Mouse (Mus musculus) hindbrain, embryonic 16.5 days (tissue): Measurements from ENCODE around the gene Elmsan1. TPM values are rescaled to one million over a fixed set of nuclear protein-coding genes. Genes with fewer than 3 reads are reported as not detected.

Experiments used
- ATAC-seq: fragments of 200-750 bp; cut with Nextera tagmentation; 2 replicates; pipeline ENCODE4 v1.8.0; 2017; ENCODE audit warnings: moderate TSS enrichment, moderate library complexity
- H3K27ac ChIP-seq: fragments of 300-500 bp; sonication (generic); 2 replicates; pipeline ENCODE4 v1.5.1; 2014; ENCODE audit warnings: low read depth, mild to moderate bottlenecking, control low read depth, low read length, moderate library complexity
- H3K27me3 ChIP-seq: fragments of 300-500 bp; sonication (generic); replicated peaks from 2 replicates; pipeline ENCODE4 v1.6.1; 2014; ENCODE audit warnings: low read length; ENCODE audit not compliant: control insufficient read depth, insufficient read depth
- H3K36me3 ChIP-seq: fragments of 300-500 bp; sonication (generic); 2 replicates; pipeline ENCODE4 v1.6.1; 2014; ENCODE audit warnings: mild to moderate bottlenecking, low read length, moderate library complexity, mixed read lengths; ENCODE audit not compliant: control insufficient read depth, insufficient read depth
- H3K4me1 ChIP-seq: fragments of 300-500 bp; sonication (generic); 2 replicates; pipeline ENCODE4 v1.6.1; 2014; ENCODE audit warnings: low read depth, low read length; ENCODE audit not compliant: control insufficient read depth, insufficient read depth
- H3K4me2 ChIP-seq: fragments of 300-500 bp; sonication (generic); 2 replicates; pipeline ENCODE4 v1.6.1; 2014; ENCODE audit warnings: mild to moderate bottlenecking, low read length, control low read depth, moderate library complexity
- H3K4me3 ChIP-seq: fragments of 300-500 bp; sonication (generic); 2 replicates; pipeline ENCODE4 v1.5.1; 2014; ENCODE audit warnings: mild to moderate bottlenecking, low read length, control low read depth, moderate library complexity
- H3K9ac ChIP-seq: fragments of 300-500 bp; sonication (generic); 2 replicates; pipeline ENCODE4 v1.6.1; 2014; ENCODE audit warnings: low read depth, mild to moderate bottlenecking, control low read depth, low read length, moderate library complexity
- H3K9me3 ChIP-seq: fragments of 300-500 bp; sonication (generic); 2 replicates; pipeline ENCODE4 v1.6.1; 2014; ENCODE audit warnings: mild to moderate bottlenecking, low read length, moderate library complexity; ENCODE audit not compliant: control insufficient read depth
- whole genome bisulfite sequencing: fragments of 180-500 bp; shearing (Covaris S2); extraction: QIAGEN DNeasy Blood & Tissue Kit; methylation state at CpG from one replicate; pipeline ENCODE4 v1.1.7; 2014; 5-methylcytosine and 5-hydroxymethylcytosine counted together
- polyA plus RNA-seq: library from polyadenylated mRNA; unstranded; fragments of >200 nt; fragmentation: Nextera tagmentation; extraction: Ambion mirVana; gene quantifications from 2 replicates; pipeline ENCODE4 v1.2.1, GENCODE M21; 2015

Gene Elmsan1
- polyA plus RNA-seq, 1 experiment from 2014 or later: 3.1 TPM

DNA sequence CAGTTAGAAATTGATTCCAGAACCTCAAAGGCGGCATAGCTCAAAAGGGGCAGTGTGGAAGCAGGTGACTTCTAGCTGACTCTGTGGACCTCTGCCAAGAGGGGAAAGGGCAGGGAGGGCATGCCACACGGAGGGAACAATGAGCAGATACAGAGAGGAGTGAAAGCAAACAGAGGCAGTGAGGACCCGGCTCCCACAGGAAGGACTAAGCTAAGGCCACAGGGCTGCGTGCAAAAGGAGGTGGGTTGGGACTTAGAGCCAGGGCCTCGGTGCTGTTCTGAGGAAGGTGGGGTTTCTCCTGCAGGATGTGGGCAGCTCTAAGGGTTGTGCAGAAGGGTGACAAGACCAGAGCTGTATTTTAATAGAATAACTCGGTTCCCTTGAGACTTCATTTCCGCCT, 12.2 kb downstream of the Elmsan1 start:
- H3K4me3 ChIP-seq: no peak overlapping the region
- H3K9me3 ChIP-seq: no peaks in the 10 kb centered on the region
- no peaks in the 10 kb centered on the region for H3K36me3 ChIP-seq
- H3K27me3 ChIP-seq: no peaks in the 10 kb centered on the region
- H3K27ac ChIP-seq: no peak overlapping the region
- no peak overlapping the region for H3K4me2 ChIP-seq
- no peak overlapping the region for H3K9ac ChIP-seq
- no peak for ATAC-seq
- WGBS: 55% methylated on average over 7 of the region's 7 CpGs
- H3K4me1 ChIP-seq: no peaks in the 10 kb centered on the region; the same call in 1 of the 2 replicates

DNA sequence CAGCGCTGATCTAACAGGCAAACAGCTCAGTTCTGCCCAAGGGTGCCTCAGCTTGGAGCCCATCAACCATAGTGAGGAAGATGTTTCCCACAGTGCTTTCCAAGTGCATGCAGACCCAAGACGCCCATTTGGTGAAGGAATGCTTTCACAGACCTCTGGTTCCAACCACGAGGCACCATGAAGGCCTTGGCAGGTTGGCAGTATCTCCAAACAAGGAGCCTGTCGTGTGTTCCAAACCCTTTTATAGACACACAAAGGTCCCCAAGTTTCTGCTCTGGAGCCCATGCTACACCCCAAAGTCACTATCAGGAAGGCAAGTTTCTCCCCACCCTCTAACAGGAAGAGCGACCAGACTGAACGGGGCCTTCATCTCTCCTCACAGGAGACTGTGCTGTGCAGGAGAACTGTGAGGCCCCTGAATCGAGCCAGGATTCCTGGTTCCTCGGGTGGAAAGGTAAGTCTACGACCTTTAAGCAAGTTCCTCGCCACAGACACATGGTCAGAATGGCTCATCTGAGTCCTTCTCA, 13.0 kb downstream of the Elmsan1 start:
- no peak overlapping the region for H3K4me3 ChIP-seq
- no peaks in the 10 kb centered on the region; the same call in 1 of the 2 replicates for H3K4me1 ChIP-seq
- WGBS: 88% methylated on average over 10 of the region's 10 CpGs

DNA sequence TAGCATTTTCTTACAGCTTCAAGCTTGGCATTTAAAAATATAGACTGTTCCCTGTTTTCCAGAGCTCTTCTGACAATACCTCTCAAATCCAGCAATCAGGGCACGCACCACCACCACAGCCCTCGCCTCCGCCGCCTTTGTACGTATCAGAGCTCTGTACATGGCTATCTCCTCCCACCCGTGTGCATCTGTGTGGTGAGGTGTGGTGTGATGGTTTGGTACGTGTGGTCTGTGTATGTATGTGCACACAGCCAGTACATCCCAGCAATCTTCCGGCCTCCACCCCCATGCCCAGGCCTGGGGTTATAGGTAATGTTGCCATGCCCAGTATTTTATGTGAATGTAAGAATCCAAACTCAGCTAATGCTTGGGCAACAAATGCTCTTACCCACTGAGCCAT, 14.0 kb downstream of the Elmsan1 start:
- WGBS: 85% methylated on average over 8 of the region's 8 CpGs
- no peaks in the 10 kb centered on the region for H3K36me3 ChIP-seq
- ATAC-seq: no peak
- no peaks in the 10 kb centered on the region; the same call in 1 of the 2 replicates for H3K4me1 ChIP-seq
- H3K4me2 ChIP-seq: no peak overlapping the region
- H3K9ac ChIP-seq: no peak overlapping the region
- no peak overlapping the region for H3K27ac ChIP-seq
- no peak overlapping the region for H3K4me3 ChIP-seq
- no peaks in the 10 kb centered on the region for H3K9me3 ChIP-seq
- H3K27me3 ChIP-seq: no peaks in the 10 kb centered on the region

More for the DNA sequence above, 13.0 kb downstream of the Elmsan1 start:
- Histone ChIP-seq H3K9me3 (no peaks in the 10 kb centered on the region), H3K9ac (no peak overlapping the region), H3K27me3 (no peaks in the 10 kb centered on the region), H3K27ac (no peak overlapping the region), H3K36me3 (no peaks in the 10 kb centered on the region), H3K4me2 (no peak overlapping the region)
- ATAC-seq: no peak

DNA sequence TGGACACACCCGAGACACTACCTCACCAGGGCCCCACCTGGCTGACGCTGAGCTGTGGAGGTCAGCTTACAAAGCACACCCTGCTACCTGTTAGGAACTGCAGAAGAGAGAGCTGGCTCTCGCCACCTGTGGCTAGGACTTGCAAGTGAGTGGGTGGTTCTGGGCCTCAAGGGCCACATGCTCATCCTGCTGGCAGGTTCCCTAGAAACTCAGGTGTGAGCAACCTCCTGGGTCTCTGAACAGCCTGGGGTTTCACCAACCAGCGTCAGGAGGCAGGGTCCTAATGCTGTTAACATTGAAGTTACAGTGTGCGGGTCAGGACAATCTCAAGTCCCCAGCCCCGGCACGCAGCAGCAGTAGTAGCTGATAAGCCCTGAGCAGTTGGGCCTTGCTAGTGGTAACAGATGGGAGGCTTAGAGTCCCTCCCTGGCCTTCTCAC, 14.9 kb downstream of the Elmsan1 start:
- H3K9me3 ChIP-seq: no peaks in the 10 kb centered on the region
- H3K4me1 ChIP-seq: no peaks in the 10 kb centered on the region; the same call in 1 of the 2 replicates
- ATAC-seq: no peak
- H3K4me3 ChIP-seq: no peak overlapping the region
- no peak overlapping the region for H3K4me2 ChIP-seq
- no peak overlapping the region for H3K9ac ChIP-seq
- no peaks in the 10 kb centered on the region for H3K36me3 ChIP-seq
- H3K27me3 ChIP-seq: no peaks in the 10 kb centered on the region
- 77% methylated on average over 7 of the region's 7 CpGs for WGBS
- no peak overlapping the region for H3K27ac ChIP-seq

DNA sequence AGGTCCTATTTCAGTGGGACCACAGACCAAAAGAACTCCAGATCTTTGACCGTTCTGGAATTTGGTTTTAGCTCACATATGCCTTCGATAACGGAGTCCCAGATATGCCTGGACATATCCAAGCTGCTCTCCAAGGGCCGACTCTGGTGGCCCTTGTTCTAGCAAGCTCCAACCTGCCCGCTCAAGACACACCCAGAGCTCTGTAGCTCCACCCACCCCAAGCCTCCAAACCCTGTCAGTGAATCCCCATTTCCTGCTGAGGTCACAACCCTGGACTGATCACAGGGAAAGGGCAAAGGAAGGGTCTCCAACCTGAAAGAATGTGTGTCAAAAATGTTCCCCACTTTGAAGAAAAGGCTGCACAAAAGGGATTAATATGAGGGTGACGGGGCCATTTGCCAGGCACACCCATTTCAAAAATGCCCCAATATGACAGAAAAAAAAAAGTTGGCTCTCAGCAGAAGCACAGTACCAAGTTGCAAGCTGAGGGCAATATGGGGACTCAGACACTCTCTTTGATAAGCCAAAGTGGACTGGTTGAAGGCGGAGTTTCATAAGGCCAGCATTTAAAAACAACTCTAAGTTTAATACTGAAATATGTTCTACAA, 15.4 kb downstream of the Elmsan1 start:
- H3K27me3 ChIP-seq: no peaks in the 10 kb centered on the region
- no peaks in the 10 kb centered on the region for H3K9me3 ChIP-seq
- H3K4me1 ChIP-seq: no peaks in the 10 kb centered on the region; the same call in 1 of the 2 replicates
- 88% methylated on average over 7 of the region's 7 CpGs for WGBS
- no peaks in the 10 kb centered on the region for H3K36me3 ChIP-seq
- H3K4me2 ChIP-seq: no peak overlapping the region
- no peak for ATAC-seq
- no peak overlapping the region for H3K9ac ChIP-seq
- H3K27ac ChIP-seq: no peak overlapping the region
- no peak overlapping the region for H3K4me3 ChIP-seq

DNA sequence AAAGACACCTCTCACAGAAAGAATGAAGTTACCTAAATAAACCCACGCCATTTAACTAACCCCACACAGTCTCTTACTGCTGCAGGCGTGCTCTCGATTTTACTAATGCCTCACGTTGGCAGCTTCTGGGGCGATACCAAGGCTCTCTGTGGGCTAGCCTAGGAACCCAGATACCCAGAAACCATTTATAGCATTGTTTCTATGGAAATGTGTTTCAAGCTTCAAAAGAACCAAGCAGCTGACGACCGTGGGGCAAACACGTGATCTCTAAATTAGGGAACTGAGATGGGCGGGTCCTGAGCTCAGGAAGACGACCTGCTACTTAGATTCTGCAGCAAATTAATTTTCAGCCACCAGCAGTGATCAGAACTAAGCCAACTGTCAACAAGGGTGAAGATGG, 16.1 kb downstream of the Elmsan1 start:
- no peak overlapping the region for H3K4me3 ChIP-seq
- no peak overlapping the region for H3K4me2 ChIP-seq
- no peak overlapping the region for H3K9ac ChIP-seq
- H3K27me3 ChIP-seq: no peaks in the 10 kb centered on the region
- H3K4me1 ChIP-seq: no peaks in the 10 kb centered on the region
- H3K27ac ChIP-seq: no peak overlapping the region
- 81% methylated on average over 10 of the region's 10 CpGs for WGBS
- no peaks in the 10 kb centered on the region for H3K9me3 ChIP-seq
- no peak for ATAC-seq
- H3K36me3 ChIP-seq: no peaks in the 10 kb centered on the region

DNA sequence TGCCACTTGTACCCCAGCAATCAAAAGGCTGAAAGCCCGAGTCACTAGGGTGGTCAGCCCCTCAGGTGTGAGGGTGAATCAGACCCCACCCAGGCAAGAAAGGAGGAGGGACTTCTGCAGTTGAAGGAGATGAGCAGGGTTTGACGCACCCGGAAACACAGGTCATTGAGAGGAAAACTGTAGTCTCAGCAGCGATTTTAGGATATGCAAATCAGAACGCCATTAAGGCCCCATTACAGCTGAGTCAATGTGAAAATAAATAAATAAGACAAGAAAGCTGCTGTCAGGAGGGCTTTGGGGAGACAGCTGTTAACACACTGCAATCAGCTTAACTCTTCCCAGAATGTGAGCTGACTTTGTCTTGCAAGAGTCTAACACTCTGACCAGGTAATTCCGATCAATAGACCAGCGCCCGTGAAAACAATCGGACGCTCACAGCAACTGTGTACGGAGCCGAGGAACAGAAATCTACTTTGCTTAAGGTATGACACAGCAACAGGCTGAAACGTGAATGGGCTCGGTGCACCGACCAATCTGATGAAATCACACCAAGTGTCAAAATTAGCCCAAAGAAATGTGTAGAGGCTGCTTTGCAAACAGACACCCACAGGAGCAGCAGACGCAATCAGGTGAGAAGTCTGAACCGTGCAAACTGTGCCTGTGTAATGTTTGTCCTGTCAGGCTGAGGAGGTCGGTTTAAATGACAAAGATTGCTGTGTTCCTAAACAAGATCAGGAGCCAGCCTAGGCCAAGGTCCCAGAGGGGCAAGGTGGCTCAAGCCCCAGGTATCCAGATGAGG, 16.8 kb downstream of the Elmsan1 start:
- Histone ChIP-seq H3K27ac (no peak overlapping the region), H3K36me3 (no peaks in the 10 kb centered on the region), H3K27me3 (no peaks in the 10 kb centered on the region), H3K4me3 (no peak overlapping the region), H3K4me2 (no peak overlapping the region), H3K9ac (no peak overlapping the region), H3K9me3 (no peaks in the 10 kb centered on the region), H3K4me1 (no peaks in the 10 kb centered on the region)
- no peak for ATAC-seq
- WGBS: 81% methylated on average over 18 of the region's 18 CpGs

DNA sequence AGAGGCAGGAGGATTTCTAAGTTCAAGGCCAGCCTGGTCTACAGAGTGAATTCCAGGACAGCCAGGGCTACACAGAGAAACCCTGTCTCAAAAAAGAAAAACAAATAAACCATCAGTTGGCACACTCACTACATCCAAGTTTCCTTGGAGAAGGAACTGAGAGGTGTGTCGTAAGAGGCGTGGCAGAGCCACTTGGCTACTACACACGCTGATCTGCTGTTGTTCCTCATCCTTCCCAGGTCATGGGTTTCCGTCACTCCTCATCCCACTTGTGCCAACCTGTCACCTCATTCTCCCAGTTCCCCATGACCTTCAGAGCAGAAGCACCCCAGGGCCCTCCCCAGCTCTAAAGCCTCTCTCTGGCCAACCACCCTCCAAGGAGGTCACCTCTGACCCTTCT, 17.5 kb downstream of the Elmsan1 start:
- ATAC-seq: no peak
- WGBS: 91% methylated on average over 4 of the region's 4 CpGs
- no peak overlapping the region for H3K27ac ChIP-seq

DNA sequence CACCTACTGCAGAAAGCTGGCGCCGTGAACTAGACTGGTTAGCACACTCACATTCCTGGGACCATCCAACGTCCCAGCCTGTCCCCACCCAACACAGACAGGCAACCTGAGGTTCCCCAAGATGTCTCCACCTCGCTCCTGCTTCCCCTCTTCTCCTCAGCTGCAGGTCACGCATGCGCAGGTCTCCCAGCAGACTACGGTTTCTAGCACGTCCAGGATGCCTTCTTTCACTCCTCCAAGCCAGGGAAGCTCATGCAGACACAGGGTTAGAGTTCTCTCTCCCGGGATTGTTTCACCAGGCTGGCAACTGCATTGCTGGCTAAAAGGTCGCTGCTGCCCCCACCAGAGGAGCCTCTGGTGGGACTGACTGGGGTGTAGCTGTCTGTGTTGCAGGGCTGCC, 19.8 kb downstream of the Elmsan1 start:
- Histone ChIP-seq H3K27me3 (no peaks in the 10 kb centered on the region), H3K4me3 (no peak overlapping the region), H3K4me2 (no peak overlapping the region), H3K4me1 (peaks cover 5% of the 10 kb centered on the region), H3K36me3 (no peaks in the 10 kb centered on the region), H3K9me3 (no peaks in the 10 kb centered on the region), H3K27ac (no peak overlapping the region), H3K9ac (no peak overlapping the region)
- ATAC-seq: no peak
- WGBS: 77% methylated on average over 10 of the region's 10 CpGs

More for the DNA sequence above, 17.5 kb downstream of the Elmsan1 start:
- H3K9me3 ChIP-seq: no peaks in the 10 kb centered on the region
- no peak overlapping the region for H3K9ac ChIP-seq
- no peaks in the 10 kb centered on the region for H3K27me3 ChIP-seq
- no peak overlapping the region for H3K4me3 ChIP-seq
- H3K36me3 ChIP-seq: no peaks in the 10 kb centered on the region
- no peak overlapping the region for H3K4me2 ChIP-seq
- H3K4me1 ChIP-seq: no peaks in the 10 kb centered on the region
